Mouse (Mus musculus) kidney, adult 8-10 months (tissue): ENCODE measurements at regions not wholly inside any gene's neighbourhood (a gene's known extent, or its start where the extent isn't known, plus 50 kb on each side); places are given as distances from the start of the nearest gene placed in this dataset.

Source experiments
- DNase-seq, 2 experiments: peaks; one replicate each; pipeline ENCODE4 v3.0.0; 2022

DNA sequence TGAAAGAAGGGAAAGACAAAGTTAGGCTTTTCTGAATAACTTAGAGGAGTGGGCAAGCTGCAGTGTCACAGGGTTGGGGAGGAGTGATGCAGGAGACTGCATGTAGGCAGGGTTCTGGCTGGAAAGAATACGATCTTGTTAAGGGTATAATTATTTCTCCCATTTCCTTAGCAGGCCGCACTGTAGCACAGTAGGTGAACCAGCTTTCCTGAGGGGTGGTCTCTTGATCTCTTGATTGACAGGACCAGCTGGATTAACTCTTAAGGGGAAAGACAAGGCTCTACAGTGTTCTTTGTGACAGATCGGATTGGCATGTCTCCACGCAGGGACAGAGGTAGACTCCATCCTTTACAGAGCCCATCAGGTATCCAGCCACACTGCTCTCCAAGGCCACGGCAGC lies 54.5 kb upstream of the Meis1 start:
- DNase-seq, result no peak

DNA sequence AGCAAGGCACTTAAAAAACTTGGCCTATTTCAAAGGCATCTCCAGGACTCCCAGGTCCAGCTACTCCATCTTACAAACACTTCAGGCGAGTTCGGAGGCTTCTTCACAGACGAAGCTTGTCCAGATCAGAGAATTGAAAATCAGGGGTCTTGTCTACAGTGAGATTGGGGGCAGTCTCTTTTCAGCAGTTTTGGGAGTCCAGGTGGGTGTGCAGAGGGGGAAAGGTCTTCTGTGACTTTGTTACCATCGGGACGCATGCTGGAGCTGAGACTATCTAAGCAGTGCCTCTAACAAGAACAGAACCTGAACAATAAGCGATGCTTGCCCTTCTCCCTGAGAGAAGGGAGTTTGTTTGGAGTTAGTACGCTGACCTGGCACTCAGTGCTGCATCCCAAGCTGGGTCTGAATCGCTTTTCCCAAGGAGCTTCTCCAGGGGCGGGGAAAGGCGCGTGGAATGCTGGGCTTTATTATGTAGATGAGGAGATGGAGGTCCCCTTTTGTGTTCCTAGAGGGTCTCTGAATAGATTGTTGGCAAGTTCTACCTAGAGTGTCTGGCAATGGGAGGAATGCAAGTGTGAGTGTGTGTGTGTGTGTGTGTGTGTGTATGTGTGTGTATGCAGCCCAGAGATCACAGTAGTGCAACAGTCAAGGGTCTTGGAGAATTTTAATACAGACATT lies 55.2 kb upstream of the Meis1 start:
- no peak for DNase-seq

DNA sequence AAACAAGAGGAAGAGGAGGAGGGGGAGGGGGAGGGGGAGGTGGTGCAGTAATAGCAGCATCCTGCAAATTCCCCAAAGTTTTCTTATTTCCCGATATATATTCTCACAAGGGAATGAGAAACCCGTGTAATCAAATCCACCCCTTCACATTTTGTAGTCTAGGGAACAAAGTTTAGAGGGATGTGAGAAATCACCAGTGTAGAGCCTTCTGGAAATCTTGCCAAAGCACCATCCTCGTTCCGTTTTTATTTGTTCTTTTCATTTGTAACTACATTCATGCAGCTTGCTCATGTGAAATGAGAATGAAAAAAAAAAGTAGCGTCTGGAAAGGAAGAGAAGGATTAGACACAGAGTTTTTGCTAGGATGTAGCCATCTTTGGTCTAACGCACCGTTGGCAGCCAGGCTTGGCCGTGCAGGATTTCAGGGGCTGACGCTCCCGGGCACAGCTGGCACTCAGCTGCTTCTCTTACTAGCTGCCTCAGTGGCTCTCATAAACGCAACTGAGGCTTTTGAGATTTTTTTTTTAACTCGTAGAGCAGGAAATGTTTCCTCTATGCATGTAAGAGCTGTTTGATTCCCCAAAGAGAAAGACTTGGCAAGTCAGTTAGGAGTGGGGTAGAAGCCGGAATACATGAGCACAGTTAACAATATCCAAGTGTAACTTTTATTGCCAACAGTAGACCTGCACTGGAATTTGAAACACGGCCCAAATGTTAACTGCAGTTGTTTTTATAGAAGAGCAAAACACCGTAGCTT lies 72.5 kb upstream of the Meis1 start:
- no peak for DNase-seq

DNA sequence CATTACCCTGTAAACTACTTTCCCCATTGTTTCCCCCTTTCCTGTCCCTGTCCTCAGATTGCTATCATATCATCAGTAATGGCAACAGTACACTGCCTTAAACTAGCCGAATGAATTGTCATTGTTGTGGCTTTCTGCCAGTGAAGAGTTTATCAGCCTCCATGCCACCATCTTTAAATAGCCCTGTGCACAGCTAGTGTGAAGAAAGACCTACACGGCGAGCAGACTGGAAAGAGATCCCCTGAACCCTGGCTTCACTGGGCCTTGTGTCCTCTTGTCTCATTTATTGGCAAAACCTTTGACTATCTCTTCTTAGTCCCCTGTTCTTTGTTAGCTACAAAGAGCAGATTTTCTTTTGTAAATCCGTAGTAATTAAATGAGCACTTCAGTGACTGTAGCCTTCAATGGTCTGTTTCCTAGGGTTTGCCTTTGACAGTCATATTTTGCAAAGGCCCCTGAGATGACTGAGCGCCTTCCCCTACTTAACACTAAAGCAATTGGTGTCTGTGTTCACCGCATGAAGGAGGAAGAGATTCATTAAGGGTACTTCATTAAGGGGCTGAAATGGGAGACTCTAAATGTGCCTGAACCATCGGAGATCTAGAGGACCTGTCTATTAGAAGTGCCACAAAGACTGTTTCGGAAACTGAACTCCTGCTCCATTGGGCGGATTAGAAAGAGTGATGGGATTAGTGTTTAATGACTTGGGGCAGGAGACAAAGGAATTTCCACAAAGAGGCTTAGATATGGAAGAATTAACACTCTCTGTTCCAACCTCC lies 74.4 kb upstream of the Meis1 start:
- no peak for DNase-seq

DNA sequence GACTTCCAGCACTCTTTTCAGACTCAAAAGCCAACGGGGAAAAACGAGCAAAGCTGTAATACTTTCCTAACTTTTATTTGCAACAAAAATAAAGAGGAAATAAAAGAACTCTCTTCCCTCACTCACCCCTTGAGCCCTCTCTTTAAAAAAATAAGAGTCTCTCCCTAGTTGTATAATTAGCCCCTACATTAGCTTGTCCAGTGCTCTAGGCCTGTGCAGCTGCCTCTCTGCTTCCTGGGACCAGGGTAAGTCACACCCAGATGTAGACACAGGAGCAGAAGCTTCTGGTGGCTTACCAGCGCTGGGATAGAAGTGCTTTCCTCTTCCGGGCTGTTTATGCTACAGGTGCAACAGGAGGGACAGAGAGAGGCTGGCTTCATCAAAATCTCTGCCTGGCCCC lies 75.0 kb upstream of the Meis1 start:
- no peak for DNase-seq

DNA sequence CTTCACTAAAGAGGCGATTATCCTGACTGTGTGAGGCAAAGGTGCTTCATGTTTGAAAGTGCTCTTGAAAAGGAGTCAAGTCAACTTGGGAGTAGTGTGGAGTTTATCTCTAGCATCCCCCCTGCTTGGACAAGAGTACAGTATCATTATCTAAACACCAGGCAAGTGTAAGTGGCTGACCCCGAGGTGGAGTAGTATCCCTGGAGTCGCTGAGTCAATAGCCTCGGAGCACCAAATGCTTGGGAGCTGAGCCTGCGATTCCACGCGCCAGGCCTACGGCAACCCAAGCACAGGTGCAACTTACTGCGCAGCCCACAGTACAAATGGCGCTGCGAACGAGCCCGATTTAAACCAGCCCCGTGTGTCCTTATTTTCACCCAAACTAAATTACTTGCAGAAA lies 75.4 kb upstream of the Meis1 start:
- no peak for DNase-seq

DNA sequence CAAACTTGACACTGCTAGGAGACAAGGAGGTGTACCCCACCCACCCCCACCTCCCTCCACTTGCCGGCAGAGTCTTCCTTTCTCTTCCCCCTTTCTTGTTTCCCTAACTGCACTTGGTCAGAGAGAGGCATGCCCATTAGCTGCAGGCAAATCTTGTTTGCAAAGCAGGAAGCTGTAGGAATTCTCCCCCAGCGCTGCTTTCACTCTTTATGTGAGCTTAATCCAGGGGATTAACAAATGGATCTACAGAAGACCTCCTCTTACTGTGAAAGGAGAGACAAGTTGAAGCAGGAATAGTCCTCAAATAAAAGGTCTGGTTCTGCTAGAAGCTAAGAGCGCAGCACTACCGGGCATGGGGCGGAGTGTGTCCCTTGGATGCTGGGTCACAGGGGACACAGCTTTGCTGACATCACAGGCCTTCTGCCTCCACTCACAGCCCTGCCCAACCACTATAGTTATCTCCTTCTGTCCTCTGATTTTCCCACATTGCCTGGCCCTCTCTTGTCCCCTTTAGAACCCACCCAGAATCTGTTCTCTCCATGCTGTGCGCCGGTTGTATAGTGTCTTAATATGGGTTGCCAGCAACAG lies 84.3 kb upstream of the Meis1 start:
- DNase-seq, result no peak

DNA sequence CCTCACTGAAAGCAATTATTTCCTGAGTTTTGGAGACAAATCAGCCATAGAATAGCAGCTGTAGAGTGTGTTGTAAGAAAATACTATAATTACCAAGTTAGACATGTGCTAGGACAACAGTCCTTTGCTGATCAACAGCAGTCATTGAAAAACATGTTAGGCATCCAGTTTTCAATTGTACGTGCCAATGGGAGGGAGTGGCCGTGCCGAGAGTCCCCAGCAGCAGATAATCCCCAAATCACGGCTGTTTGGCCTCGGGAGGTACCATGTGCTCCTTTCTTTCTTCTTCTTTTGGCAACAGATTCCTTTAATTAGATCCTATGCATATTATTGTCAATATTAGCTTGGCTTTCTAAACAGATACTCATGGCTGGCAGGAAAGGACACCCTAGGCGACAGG lies 88.4 kb upstream of the Meis1 start:
- DNase-seq, result no peak

DNA sequence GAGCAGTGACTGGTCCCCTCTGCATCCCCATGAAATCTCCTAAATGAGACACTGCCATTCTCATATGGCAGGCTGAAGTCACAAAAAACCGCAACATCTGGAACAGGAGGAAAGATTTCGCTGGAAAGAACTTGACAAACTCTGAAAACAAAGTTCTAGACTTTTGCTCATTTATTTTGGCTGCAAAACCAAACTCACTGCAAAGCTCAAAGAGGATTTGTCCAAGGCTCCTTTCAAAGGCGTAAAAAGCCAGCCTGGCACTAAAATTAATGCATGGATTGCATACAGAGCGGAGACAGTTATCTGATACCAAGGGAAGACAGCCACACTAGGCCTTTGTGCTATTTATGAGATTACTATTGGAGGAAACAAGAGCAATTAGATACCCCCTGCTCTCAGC lies 90.3 kb upstream of the Meis1 start:
- no peak for DNase-seq

DNA sequence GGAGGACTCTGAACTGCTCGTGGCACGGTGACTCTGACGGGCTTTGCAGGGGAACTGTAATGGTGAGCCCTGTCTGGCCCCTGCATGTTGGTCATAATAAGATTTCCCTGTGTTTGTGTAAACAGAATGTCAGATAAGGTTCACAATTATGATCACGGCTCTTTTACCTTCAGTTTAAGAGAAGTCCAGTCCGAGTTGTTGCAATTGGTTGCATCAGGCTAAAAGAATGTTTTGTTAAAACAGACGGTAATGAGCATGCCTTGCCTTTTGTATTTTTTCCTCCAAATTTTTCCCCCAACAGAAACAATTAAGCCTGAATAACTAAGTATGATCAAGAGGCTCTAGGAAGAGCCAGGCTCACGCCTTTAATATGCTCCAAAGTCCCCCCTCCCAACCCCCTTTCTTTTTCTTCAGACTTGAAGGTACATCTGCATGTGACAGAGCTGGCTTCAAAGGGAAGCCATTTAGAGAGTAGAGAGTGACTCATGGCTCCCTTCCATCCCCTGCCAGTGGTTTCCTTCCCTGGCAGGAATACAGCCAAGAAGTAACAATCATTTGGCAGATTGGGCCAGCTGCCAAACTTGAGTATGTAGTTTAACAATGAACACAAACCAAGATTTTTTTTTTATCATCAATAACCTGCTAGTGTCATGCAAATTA lies 93.3 kb upstream of the Meis1 start:
- peak; percentile 61 to 67 for DNase-seq

DNA sequence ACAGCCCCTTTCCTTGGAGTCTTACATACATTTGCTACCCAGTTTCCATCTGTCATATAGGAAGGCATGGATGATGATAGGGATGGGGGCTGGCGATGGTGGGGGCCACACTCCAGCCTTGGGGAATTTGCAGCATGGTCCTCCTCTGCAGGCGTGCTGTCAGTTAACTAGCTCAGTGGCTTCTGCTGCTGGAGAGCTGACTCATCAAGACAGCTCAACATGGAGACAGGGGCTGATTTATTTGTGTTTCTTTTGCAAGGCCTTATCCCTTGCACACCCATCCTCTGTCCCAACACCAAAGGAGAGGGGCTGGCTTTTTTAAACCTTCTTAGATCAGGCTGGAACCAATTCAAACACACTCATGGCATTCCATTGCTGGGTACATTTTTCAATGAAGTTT lies 98.3 kb upstream of the Meis1 start:
- no peak for DNase-seq

DNA sequence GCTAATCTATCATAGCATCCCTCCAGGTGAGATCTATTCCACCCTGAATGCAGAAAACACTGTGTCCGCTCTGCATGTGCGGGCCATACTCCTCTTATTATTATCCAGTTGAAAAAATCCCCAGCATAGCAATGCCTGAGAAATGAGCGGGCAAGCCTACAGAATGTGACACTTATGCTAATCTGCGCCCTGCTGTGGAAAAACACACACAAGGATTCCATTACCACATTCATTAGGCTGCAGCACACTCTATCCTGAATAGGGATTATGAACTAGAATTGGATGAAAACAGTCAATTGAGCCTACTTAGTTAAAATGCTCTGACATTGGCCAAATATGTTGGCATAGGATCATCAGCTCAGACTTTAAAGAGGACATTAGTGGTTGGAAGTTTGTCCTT lies 99.5 kb upstream of the Meis1 start:
- DNase-seq, result no peak

DNA sequence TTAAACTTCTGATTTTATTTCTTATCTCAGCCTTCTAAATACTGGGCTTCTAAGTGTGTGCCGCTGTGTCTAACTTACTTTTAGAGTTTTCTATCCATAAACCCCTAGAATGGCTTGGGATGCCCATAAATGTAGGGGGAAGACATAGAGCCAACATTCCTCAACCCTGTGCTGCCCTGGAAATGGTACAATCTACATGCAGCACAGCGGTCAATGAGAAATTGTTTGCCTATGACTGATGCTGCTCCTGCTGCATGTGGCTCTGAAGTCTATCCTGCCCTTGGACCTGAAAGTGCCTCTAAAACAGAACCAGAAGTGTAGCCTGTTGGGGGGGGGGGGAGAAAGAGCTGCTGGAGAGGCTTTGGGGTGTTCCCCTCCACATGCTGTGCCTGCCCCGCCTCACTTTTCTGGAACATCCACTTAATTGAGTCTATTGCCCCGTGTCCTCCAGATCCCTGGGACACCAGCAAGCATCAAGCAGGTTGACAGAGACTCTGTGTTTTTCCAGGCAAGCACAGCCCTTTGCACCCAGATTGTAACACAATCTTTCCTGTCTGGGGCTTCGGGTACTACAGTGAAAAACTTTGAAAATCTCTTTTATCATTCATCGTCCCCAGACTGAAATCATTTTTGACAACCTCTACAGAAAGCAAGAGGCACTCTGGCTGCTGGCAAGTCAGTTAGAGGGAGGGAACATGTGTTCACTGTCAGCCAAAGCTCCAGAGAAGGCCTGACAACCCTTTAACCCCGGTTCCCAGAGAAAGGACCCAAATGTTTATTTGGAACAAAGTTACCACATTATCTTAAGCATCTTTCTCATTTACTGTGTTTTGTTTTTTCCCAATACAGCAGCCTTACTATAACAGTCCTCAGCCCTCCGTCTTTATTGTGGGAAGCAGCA lies 101.4 kb upstream of the Meis1 start:
- DNase-seq, result peak in 1 of 2 experiments; percentile 11

DNA sequence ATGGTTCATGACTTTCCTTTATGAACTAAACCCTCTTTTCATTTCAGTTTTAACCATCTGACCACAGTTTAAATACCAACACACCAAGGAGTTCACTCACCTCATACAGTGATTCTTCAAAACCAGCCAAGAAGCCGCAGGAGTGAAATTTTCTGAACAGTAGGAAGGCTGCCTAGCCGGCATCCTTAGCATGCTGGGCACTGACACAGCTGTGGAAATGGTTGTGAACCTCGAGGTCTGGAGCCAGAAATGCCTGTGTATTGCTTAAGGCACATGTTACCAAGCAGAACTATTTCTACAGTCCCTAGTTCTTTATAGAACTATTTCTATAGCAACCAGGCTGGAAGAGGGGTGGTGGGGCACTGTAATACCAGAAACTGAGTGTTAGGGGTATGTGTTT lies 102.1 kb upstream of the Meis1 start:
- DNase-seq, result no peak

DNA sequence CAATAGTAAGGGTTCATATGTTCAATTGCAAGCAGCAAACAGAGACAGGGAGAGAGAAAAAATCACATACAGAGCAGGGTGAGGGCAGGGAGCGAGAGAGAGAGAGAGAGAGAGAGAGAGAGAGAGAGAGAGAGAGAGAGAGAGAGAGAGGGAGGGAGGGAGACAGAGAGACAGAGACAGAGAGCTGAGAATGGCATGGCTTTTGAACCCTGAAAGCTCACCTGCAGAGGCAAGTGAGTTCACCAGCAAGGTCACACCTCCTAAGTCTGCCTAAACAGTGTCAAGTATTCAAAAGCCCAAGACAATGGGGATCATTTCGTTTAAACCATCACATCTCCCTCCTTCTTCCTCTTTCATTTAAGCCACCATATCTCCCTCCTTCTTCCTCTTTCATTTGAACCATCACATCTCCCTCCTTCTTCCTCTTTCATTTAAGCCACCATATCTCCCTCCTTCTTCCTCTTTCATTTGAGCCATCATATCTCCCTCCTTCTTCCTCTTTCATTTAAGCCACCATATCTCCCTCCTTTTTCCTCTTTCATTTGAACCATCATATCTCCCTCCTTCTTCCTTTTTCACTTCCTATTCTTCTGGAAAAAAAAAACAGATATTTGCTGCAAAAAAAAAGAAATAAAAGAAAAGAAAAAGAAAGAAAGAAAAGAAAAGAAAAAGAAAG lies 116.7 kb upstream of the Meis1 start:
- no peak for DNase-seq

DNA sequence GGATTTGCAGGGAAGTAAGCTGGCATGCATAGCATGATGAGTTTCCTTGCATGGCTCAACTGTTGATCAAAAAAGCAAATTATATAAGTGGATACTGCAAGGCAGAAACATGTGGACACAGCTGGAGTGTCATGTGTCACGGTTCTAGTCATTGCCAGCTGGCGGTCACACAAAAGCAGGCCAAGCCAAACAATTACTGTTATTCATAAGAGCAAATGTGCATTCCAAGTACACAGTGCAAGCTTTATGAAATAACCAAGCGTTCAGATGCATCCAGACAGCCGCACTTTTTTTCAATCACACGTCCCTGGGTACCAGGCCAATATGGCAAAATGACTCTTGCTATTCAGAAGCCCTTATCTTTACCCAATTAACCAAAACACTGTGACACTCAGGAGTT lies 119.6 kb upstream of the Meis1 start:
- DNase-seq, result peak; percentile 36 to 50

DNA sequence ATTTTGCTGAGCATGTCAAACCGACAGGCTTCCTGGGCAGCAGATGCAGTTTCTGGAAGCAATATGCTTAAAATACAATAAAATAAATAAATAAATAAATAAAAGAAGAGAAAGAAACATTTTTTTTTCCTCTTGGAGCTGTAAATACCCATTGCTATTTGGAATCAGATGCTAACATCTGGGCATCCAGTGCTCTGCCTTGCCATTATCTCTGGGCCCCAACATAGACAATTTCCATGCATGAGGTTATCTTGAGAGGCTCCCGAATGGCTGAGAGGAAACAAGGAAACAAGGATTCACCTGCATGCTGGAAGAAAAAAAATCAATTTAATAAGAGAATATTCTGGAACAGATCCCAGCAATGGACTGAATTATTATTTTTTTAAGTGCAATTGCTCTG lies 120.0 kb upstream of the Meis1 start:
- DNase-seq, result no peak

DNA sequence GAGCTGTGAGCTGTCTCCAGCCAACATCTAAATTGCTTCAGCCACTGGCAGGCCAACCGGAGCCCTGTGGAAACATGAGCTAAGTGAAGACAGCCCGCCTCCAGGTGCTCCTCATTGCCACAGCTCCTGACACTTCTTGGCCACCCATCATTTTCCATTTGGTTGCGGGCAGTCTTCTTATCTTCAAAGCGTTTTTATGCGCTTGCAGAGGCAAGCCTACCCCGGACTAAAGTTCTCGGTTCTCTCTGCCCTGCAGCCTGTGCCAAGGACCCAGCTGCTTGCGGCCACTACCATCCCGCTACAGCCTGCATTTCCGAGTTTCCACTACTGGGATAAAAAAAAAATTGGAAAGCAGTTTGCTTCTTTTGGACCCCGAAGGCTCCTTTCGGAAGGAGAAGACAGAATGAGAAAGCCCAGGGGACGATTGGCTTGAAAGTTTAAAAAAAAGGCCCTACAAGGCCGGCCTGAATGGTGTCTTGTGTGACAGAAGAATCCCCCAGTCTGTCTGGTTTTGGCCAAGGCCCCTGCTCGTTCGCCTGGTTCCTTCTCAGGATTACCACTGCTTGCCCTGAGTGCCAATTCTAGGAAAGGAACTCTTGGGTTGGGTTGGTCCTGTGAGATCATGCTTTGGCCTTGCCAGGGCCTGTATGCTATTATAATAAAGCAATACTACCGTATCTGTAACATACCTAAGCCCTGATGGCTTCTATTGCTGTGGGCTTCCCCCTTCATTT lies 124.6 kb upstream of the Meis1 start:
- no peak for DNase-seq

DNA sequence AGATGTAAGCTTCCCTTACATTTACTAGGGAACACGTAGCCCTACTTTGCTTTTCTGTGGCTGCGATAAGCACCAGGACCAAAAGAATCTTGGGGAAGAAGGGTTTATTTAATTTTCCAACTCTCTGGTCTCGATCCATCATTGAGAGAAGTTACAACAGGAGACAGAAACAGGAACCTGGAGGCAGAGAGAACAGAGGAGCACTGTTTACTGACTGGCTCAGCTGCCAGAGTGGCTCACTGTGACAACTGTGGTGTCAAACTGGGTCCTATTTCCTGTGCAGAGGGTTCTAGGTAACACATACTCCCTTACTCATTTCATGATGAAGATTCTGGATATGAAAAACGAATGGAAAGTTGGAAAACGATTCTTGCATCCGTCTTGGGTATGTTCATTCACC lies 125.7 kb upstream of the Meis1 start:
- DNase-seq, result no peak

DNA sequence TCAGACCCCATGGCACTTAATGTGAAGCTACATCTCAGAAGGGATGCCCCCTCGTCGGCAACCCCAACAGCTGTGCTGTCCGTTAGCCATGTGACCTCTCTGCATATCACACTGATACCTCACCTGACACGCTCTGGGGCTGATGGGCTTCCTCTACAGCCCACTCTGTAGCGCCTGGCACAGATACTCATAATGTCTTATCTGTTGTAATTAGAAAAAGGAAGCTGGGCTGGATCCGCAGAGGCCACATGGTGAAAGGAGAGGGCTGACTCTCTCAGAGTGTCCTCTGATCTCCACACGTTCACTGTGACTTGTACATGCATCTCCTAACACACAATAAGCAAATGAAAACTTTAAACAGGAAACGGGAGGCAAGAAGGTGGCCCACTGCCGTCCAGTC lies 126.5 kb upstream of the Meis1 start:
- DNase-seq, result no peak

DNA sequence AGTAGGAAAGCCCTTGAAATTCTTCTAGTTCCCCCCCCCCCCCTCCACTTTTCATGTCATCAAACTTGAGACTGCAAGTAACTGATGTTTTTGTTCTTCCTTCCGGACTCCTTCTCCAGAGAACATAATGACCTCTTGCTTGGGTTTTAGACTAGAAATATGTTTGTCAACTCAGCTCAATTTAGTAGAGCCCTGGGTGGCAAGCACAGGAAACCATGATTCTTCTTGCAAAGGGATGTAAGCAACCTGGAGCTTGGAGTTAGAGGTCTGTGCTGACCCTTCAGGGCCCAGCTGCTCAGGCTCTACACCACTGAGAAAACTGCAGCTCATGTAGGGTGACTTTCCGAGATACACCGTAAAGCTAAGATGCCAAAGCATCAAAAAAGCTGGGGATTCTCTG lies 127.2 kb upstream of the Meis1 start:
- DNase-seq, result peak in 1 of 2 experiments; percentile 24
